Mouse (Mus musculus) left cerebral cortex, postnatal 36 days (tissue): ENCODE results near the gene Castor1. TPM values are rescaled to one million over a fixed set of nuclear protein-coding genes. Genes with fewer than 3 reads are reported as not detected.

Experiments
- total RNA-seq, 2 experiments: library from RNA; stranded (reverse); gene quantifications; 2 replicates each; pipeline ENCODE4 v1.2.3; 2021

The Castor1 gene
- total RNA-seq, 2 experiments from 2014 or later = 4.3 to 5.3 TPM

Other genes with a start within 250 kb of the Castor1 start
- gene 4930556J24Rik, start 241.4 kb upstream of the Castor1 start, total RNA-seq = under 1 TPM in 1 of 2 experiments, not detected in 1; 0.54 TPM
- 10 to 100 TPM; 13.2 to 17.4 TPM for gene Gal3st1, start 234.6 kb upstream of the Castor1 start, total RNA-seq
- gene Sec14l4, start 186.8 kb upstream of the Castor1 start, total RNA-seq = not detected
- 1 to 10 TPM in 1 of 2 experiments, under 1 TPM in 1; 0.52 to 1.5 TPM for gene Sec14l3, start 153.4 kb upstream of the Castor1 start, total RNA-seq
- gene Mtfp1, start 122.8 kb upstream of the Castor1 start, total RNA-seq = 10 to 100 TPM; 90.9 to 94.5 TPM
- 10 to 100 TPM; 35.0 to 35.4 TPM for gene Sec14l2, start 94.8 kb upstream of the Castor1 start, total RNA-seq
- 10 to 100 TPM; 28.8 to 35.9 TPM for gene Rnf215, start 83.0 kb upstream of the Castor1 start, total RNA-seq
- 10 to 100 TPM; 16.0 to 18.1 TPM for gene Ccdc157, start 57.9 kb upstream of the Castor1 start, total RNA-seq
- 10 to 100 TPM; 61.3 to 65.3 TPM for gene Sf3a1, start 57.9 kb upstream of the Castor1 start, total RNA-seq
- gene Tbc1d10a, start 31.4 kb upstream of the Castor1 start, total RNA-seq = 10 to 100 TPM; 32.7 to 36.2 TPM
- gene Osm, start 18.2 kb downstream of the Castor1 start, total RNA-seq = not detected
- under 1 TPM; 0.48 to 0.79 TPM for gene Lif, start 39.3 kb downstream of the Castor1 start, total RNA-seq
- gene Hormad2, start 222.9 kb downstream of the Castor1 start, total RNA-seq = not detected